8 mouse cellular contexts compared by ENCODE assay signal in genomic region chr7:45299752-45300151, GRCm38 (mm10). TPM values are rescaled to one million over a fixed set of nuclear protein-coding genes. Genes with fewer than 3 reads are reported as not detected.
DNase-seq lines count a peak whose midpoint lies in the region; ATAC-seq and TF ChIP-seq lines count a peak whose summit lies in the region.

No protein-coding gene starts in this region.

- peak; percentile 35; the same call in 1 of the 2 replicates for TF ChIP-seq CTCF in testis, adult 2 months (IDR thresholded peaks at IDR 0.05; ENCODE audit: control insufficient read depth, insufficient read depth, insufficient replicate concordance, low read depth, low read length)

- H3K27me3 ChIP-seq in testis, adult 2 months (ENCODE audit: control insufficient read depth, insufficient read depth, low read length): no peaks in the 10 kb centered on the region
- H3K27me3 ChIP-seq in limb, embryonic 11.5 days (ENCODE audit: control insufficient read depth, insufficient read depth, low read length): no peaks in the 10 kb centered on the region
- no peaks in the 10 kb centered on the region for H3K27me3 ChIP-seq in midbrain, embryonic 15.5 days (replicated peaks)

- DNase-seq in testis, postnatal 14 days (ENCODE audit: low spot score): no peak
- DNase-seq in embryo, embryonic 9.5 days (ENCODE audit: extremely low spot score): peak; percentile 58
- DNase-seq in heart, adult 8-10 months (ENCODE audit: low spot score): peak; percentile 29
- DNase-seq in kidney, adult 18-20 months: peak; percentile 51
- peak; percentile 78 for DNase-seq in limb, embryonic 11.5 days (ENCODE audit: low spot score)
- peak; percentile 70 to 71 for DNase-seq in spleen, postnatal 36 days (ENCODE audit: low spot score in 2 of 2)

- H3K36me3 ChIP-seq in testis, adult 2 months (ENCODE audit: control insufficient read depth, insufficient read depth, low read length): no peaks in the 10 kb centered on the region
- no peaks in the 10 kb centered on the region for H3K36me3 ChIP-seq in limb, embryonic 11.5 days (ENCODE audit: control insufficient read depth, insufficient read depth, low read length)
- H3K36me3 ChIP-seq in midbrain, embryonic 15.5 days (replicated peaks): no peaks in the 10 kb centered on the region

- no peak overlapping the region for H3K27ac ChIP-seq in testis, adult 2 months (ENCODE audit: control insufficient read depth, insufficient read depth, low read depth, low read length)
- H3K27ac ChIP-seq in limb, embryonic 11.5 days (replicated peaks; ENCODE audit: low read depth, low read length): no peak overlapping the region
- H3K27ac ChIP-seq in midbrain, embryonic 15.5 days: no peak overlapping the region

- WGBS in limb, embryonic 11.5 days: 14% methylated on average over 5 of the region's 5 CpGs
- 13% methylated on average over 5 of the region's 5 CpGs for WGBS in midbrain, embryonic 15.5 days

- H3K4me1 ChIP-seq in testis, adult 2 months (ENCODE audit: control insufficient read depth, insufficient read depth, low read length): peaks cover 5% of the 10 kb centered on the region
- H3K4me1 ChIP-seq in limb, embryonic 11.5 days (ENCODE audit: control insufficient read depth, insufficient read depth, low read length): peaks cover 1% of the 10 kb centered on the region; the same call in 1 of the 2 replicates
- H3K4me1 ChIP-seq in midbrain, embryonic 15.5 days: peaks cover 14% of the 10 kb centered on the region

- TF ChIP-seq POLR2A in testis, adult 2 months (IDR thresholded peaks at IDR 0.05; ENCODE audit: control insufficient read depth, low read depth, low read length): no peak

- no peak overlapping the region for H3K4me3 ChIP-seq in testis, adult 2 months (ENCODE audit: control insufficient read depth, low read depth, low read length)
- H3K4me3 ChIP-seq in limb, embryonic 11.5 days (ENCODE audit: low read depth, low read length): no peak overlapping the region
- H3K4me3 ChIP-seq in midbrain, embryonic 15.5 days: no peak overlapping the region

- ATAC-seq in limb, embryonic 11.5 days (ENCODE audit: insufficient number of reproducible peaks, low FRiP score, low TSS enrichment, low read depth): peak; percentile 75; the same call in 1 of the 2 replicates
- peak; percentile 91 for ATAC-seq in midbrain, embryonic 15.5 days (replicated peaks)

- H3K9ac ChIP-seq in limb, embryonic 11.5 days (ENCODE audit: low read length): no peak overlapping the region
- H3K9ac ChIP-seq in midbrain, embryonic 15.5 days: no peak overlapping the region

- no peaks in the 10 kb centered on the region for H3K9me3 ChIP-seq in limb, embryonic 11.5 days (ENCODE audit: control insufficient read depth, low read length)
- no peaks in the 10 kb centered on the region for H3K9me3 ChIP-seq in midbrain, embryonic 15.5 days

- H3K4me2 ChIP-seq in limb, embryonic 11.5 days (ENCODE audit: low read depth, severe bottlenecking): no peak overlapping the region
- no peak overlapping the region for H3K4me2 ChIP-seq in midbrain, embryonic 15.5 days

RNA-seq across cellular contexts. Expression of gene Slc6a21, which starts 22.4 kb away (rescaled TPM):
- polyA plus RNA-seq in testis, adult 2 months (2012; rRNA removed): 785 and 851 TPM in 2 replicates
- total RNA-seq in heart, adult 8-10 months (2022): not detected
- polyA plus RNA-seq in limb, embryonic 11.5 days (2014; fragmentation: Nextera tagmentation; extraction: Ambion mirVana): not detected in 2 replicates
- not detected in 2 replicates for polyA plus RNA-seq in midbrain, embryonic 15.5 days (2015; fragmentation: Nextera tagmentation; extraction: Ambion mirVana)

RNA-seq across cellular contexts. Expression of gene Trpm4, which starts 33.8 kb away (rescaled TPM):
- polyA plus RNA-seq in testis, adult 2 months (2012; rRNA removed): 52.2 and 54.8 TPM in 2 replicates
- 10 to 100 TPM; 23.8 to 36.3 (median 25.4) TPM for total RNA-seq in heart, adult 8-10 months (2022)
- polyA plus RNA-seq in limb, embryonic 11.5 days (2014; fragmentation: Nextera tagmentation; extraction: Ambion mirVana): 6.7 and 8.9 TPM in 2 replicates
- 10.7 and 12.7 TPM in 2 replicates for polyA plus RNA-seq in midbrain, embryonic 15.5 days (2015; fragmentation: Nextera tagmentation; extraction: Ambion mirVana)

RNA-seq across cellular contexts. Expression of gene Hrc, which starts 35.3 kb away (rescaled TPM):
- polyA plus RNA-seq in testis, adult 2 months (2012; rRNA removed): 0.10 and 0.22 TPM in 2 replicates
- 1,000 to 10,000 TPM; 1,032 to 1,216 (median 1,081) TPM for total RNA-seq in heart, adult 8-10 months (2022)
- polyA plus RNA-seq in limb, embryonic 11.5 days (2014; fragmentation: Nextera tagmentation; extraction: Ambion mirVana): 0.52 and 0.83 TPM in 2 replicates
- polyA plus RNA-seq in midbrain, embryonic 15.5 days (2015; fragmentation: Nextera tagmentation; extraction: Ambion mirVana): 0.23 and 0.26 TPM in 2 replicates

RNA-seq across cellular contexts. Expression of gene Slc6a16, which starts 58.9 kb away (rescaled TPM):
- 76.9 and 81.4 TPM in 2 replicates for polyA plus RNA-seq in testis, adult 2 months (2012; rRNA removed)
- total RNA-seq in heart, adult 8-10 months (2022): not detected
- polyA plus RNA-seq in limb, embryonic 11.5 days (2014; fragmentation: Nextera tagmentation; extraction: Ambion mirVana): 0.20 and 0.36 TPM in 2 replicates
- 0.50 and 0.91 TPM in 2 replicates for polyA plus RNA-seq in midbrain, embryonic 15.5 days (2015; fragmentation: Nextera tagmentation; extraction: Ambion mirVana)

Comparison
In these comparisons a context has a peak if more than half of its experiments do, and no peak if none do; other contexts are left out.
1. RNA of gene Slc6a21, which starts 22.4 kb away (polyA plus RNA-seq): 785 to 851 TPM in testis, adult 2 months; not detected in midbrain, embryonic 15.5 days and not detected in limb, embryonic 11.5 days; every median in the first group is over 100 times any median in the second.